Mouse (Mus musculus) bone marrow, adult 2 months (tissue): Measurements from ENCODE around the gene Rabl3. TPM values are rescaled to one million over a fixed set of nuclear protein-coding genes. Genes with fewer than 3 reads are reported as not detected.

ENCODE experiments used
- H3K27ac ChIP-seq: fragments of 200-500 bp; 2 replicates; pipeline ENCODE4 v1.5.1; 2012; ENCODE audit warnings: low read depth, mild to moderate bottlenecking, control low read depth, inconsistent platforms, low read length; ENCODE audit not compliant: control insufficient read depth, poor library complexity, insufficient read depth
- H3K4me1 ChIP-seq: fragments of 200-500 bp; 2 replicates; pipeline ENCODE4 v1.6.1; 2011; ENCODE audit warnings: low read length; ENCODE audit not compliant: control insufficient read depth, insufficient read depth
- H3K4me3 ChIP-seq: fragments of 200-500 bp; replicated peaks from 2 replicates; pipeline ENCODE3; 2011; ENCODE audit warnings: mild to moderate bottlenecking, low read depth, low read length, control low read depth; ENCODE audit not compliant: control insufficient read depth
- CTCF ChIP-seq: fragments of 200-500 bp; IDR thresholded peaks from 2 replicates; pipeline ENCODE4 v1.5.1; 2011; ENCODE audit warnings: low read length, control low read depth; ENCODE audit not compliant: control insufficient read depth, insufficient read depth
- POLR2A ChIP-seq: fragments of 200-500 bp; IDR thresholded peaks from 2 replicates; pipeline ENCODE4 v1.6.1; 2011; ENCODE audit warnings: low read depth, mild to moderate bottlenecking, control low read depth, low read length, borderline replicate concordance; ENCODE audit not compliant: control insufficient read depth
- WGBS: fragments of 180-500 bp; shearing (Covaris S2); methylation state at CpG from one replicate; pipeline ENCODE4 v1.1.7; 2018; 5-methylcytosine and 5-hydroxymethylcytosine counted together
- polyA plus RNA-seq: library from polyadenylated mRNA; stranded (reverse); fragments of >200 nt; gene quantifications from 2 replicates; pipeline ENCODE4 v1.2.4, GENCODE M21; 2011; ENCODE audit warnings: low replicate concordance; ENCODE audit not compliant: missing spikeins, insufficient read depth, insufficient read length

Gene Rabl3
- polyA plus RNA-seq, 1 experiment, result 4.5 TPM

GRCm38 (mm10) chr16:37575325-37575724 lies 35.6 kb downstream of the Rabl3 start:
- 38% methylated on average over 3 of the region's 3 CpGs for WGBS
- H3K4me1 ChIP-seq, result no peaks in the 10 kb centered on the region

GRCm38 (mm10) chr16:37579591-37579990 lies 39.9 kb downstream of the Rabl3 start:
- H3K4me1 ChIP-seq, result no peaks in the 10 kb centered on the region
- 73% methylated on average over 1 of the region's 1 CpGs for WGBS
- H3K27ac ChIP-seq, result no peak overlapping the region
- H3K4me3 ChIP-seq, result no peak overlapping the region
- TF ChIP-seq CTCF (no peak), POLR2A (no peak)

More at GRCm38 (mm10) chr16:37575325-37575724, 35.6 kb downstream of the Rabl3 start:
- no peak for TF ChIP-seq POLR2A
- no peak for TF ChIP-seq CTCF
- no peak overlapping the region for H3K27ac ChIP-seq
- H3K4me3 ChIP-seq, result no peak overlapping the region

- Histone ChIP-seq H3K4me1 (no peaks in the 10 kb centered on the region), H3K4me3 (no peak within 1 kb of the TSS), H3K27ac (no peak within 1 kb of the TSS)
- no peak for TF ChIP-seq CTCF
- no peak for TF ChIP-seq POLR2A
- WGBS, result 60% methylated on average over 4 of the region's 4 CpGs
These were observed 40.3 kb downstream of the Rabl3 start, which contains the start of gene Hgd for GRCm38 (mm10) chr16:37579994-37580393. TSS of gene Hgd (plus strand) at chr16:37580153.

DNA sequence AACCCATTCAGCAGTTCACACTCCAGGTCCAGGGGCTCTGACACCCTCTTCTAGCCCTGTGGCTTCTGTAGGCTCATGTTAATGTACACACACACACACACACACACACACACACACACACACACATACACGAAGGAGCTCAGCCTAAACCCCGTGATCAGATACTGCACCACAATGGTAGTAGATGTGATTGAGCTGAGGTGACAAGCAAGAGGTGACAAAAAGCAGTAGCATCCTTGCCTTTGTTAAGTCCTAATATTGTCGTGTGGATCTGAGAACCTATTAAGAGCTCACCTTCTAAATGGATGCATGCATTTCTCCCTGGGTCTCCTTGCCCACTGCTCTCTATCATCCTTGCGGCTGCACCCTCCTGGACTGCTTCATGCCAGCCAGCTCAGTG lies 41.0 kb downstream of the Rabl3 start:
- H3K4me1 ChIP-seq, result no peaks in the 10 kb centered on the region
- WGBS, result 75% methylated on average over 4 of the region's 4 CpGs
- no peak overlapping the region for H3K4me3 ChIP-seq
- TF ChIP-seq POLR2A (no peak), CTCF (no peak)
- no peak overlapping the region for H3K27ac ChIP-seq

DNA sequence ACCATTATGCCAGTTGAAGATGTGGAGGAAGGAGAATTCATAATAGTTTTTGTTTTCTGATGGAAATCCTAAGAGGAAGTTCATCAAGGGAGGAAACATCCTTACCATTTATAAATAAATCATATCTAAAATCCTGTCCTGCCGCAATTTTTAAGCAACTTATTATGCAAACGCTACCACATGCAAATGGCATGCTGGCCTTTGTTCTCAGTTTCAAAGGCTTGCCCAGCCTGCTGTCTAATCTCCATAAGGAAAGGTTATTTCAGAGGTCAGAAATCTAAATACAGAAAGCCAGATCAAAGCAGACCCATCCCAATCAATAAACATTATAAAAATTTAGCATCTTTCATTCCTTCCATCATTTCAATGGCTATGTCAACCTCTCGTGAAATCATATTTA lies 42.2 kb downstream of the Rabl3 start:
- no peaks in the 10 kb centered on the region for H3K4me1 ChIP-seq
- TF ChIP-seq CTCF (no peak), POLR2A (no peak)
- no peak overlapping the region for H3K4me3 ChIP-seq
- no peak overlapping the region for H3K27ac ChIP-seq
- 79% methylated on average over 3 of the region's 3 CpGs for WGBS

DNA sequence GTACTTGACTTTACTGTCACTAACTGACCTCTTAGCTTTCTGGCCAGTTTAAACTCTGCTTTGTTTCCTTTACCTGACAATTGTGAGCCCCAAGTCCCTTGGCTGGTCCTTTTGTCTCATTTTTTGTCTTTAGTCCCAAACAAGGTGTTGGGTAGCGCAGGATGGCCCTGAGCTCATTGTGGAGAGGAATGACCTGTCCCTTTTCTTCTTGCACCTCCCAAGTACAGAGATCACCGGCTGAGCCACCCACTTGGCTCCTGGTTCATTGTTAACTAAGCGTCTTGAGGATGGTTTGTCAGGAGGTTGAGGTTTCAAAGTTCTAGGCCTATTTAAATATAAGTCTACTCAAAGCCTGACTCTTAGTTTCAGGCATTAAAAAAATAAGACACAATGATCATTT lies 43.6 kb downstream of the Rabl3 start:
- TF ChIP-seq CTCF, result no peak
- no peak overlapping the region for H3K4me3 ChIP-seq
- WGBS, result 82% methylated on average over 3 of the region's 3 CpGs
- no peaks in the 10 kb centered on the region for H3K4me1 ChIP-seq
- H3K27ac ChIP-seq, result no peak overlapping the region

DNA sequence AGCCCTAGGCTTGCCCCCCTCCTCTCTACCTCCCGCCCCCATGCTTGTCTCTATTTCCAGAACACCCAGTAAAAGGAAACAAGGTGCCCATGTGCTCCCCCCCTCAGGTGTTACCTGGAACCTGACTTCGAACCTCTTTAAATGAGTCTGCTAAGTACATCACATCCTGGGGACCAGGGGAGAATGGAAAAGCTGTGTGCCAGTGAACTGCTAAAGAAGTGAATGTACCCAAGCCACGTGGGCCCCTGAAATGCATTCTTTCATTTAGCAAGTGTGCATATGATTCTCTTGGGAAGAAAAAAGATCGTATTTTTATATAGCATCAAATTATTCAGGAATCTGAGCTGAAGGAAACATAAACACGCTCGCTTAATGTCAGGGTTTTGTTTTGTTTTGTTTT lies 44.1 kb downstream of the Rabl3 start:
- 50% methylated on average over 6 of the region's 6 CpGs for WGBS
- Histone ChIP-seq H3K27ac (no peak overlapping the region), H3K4me1 (no peaks in the 10 kb centered on the region), H3K4me3 (no peak overlapping the region)
- TF ChIP-seq CTCF, result no peak
- no peak for TF ChIP-seq POLR2A

- Histone ChIP-seq H3K4me1 (no peaks in the 10 kb centered on the region), H3K4me3 (no peak overlapping the region), H3K27ac (no peak overlapping the region)
- 6% methylated on average over 25 of the region's 25 CpGs for WGBS
- no peak for TF ChIP-seq CTCF
These were observed 44.7 kb downstream of the Rabl3 start for GRCm38 (mm10) chr16:37584218-37585035.

DNA sequence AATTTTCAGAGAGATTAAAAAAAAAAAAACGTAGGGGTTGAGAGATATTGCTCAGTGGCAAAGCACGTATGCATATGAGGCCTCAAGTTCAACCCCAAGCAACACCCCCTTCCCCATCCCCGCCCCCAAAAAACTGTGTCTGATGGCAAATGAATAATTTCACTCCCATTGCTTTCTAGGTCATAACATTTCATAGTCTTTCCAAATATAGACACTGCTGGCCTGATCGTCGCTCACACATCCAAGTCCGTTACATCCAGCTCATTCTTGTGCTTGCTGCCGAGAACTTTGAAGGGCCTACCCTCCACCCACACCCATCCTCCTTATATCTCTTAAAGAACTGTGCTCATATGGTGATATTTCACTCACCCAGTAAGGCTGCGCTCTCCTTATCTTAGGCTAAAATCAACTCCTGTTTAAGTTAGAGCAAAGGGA lies 45.5 kb downstream of the Rabl3 start:
- no peaks in the 10 kb centered on the region for H3K4me1 ChIP-seq
- H3K27ac ChIP-seq, result no peak overlapping the region
- TF ChIP-seq POLR2A (no peak), CTCF (no peak)
- H3K4me3 ChIP-seq, result no peak overlapping the region
- 75% methylated on average over 8 of the region's 8 CpGs for whole genome bisulfite sequencing
